Mouse (Mus musculus) CH12.LX (cell line): ENCODE data around the gene Nrxn3.

Source experiments
- CTCF ChIP-seq, 2 experiments: IDR thresholded peaks in 1 of 2; conservative IDR thresholded peaks in 1 of 2; 2 replicates each; pipeline ENCODE4 v1.5.1; 2011 to 2012; ENCODE audit warnings: low read depth in 2 of 2, low read length in 2 of 2, improper control_type of control experiment in 1 of 2, inconsistent platforms in 1 of 2, mild to moderate bottlenecking in 1 of 2, moderate library complexity in 1 of 2
- E2F4 ChIP-seq: IDR thresholded peaks from 2 replicates; pipeline ENCODE4 v1.6.1; 2011; ENCODE audit warnings: low read depth, low read length, improper control_type of control experiment; ENCODE audit not compliant: insufficient replicate concordance
- HCFC1 ChIP-seq: IDR thresholded peaks from 2 replicates; pipeline ENCODE4 v1.6.1; 2012; ENCODE audit warnings: low read depth, mild to moderate bottlenecking, inconsistent platforms, low read length, improper control_type of control experiment
- KAT2A ChIP-seq: IDR thresholded peaks from 2 replicates; pipeline ENCODE4 v1.6.1; 2012; ENCODE audit warnings: low read length, improper control_type of control experiment, inconsistent platforms; ENCODE audit not compliant: insufficient replicate concordance
- MAX ChIP-seq: IDR thresholded peaks from 2 replicates; pipeline ENCODE4 v1.6.1; 2011; ENCODE audit warnings: low read length, improper control_type of control experiment
- MAZ ChIP-seq: IDR thresholded peaks from 2 replicates; pipeline ENCODE4 v1.6.1; 2012; ENCODE audit warnings: low read depth, mild to moderate bottlenecking, inconsistent platforms, low read length, improper control_type of control experiment, moderate library complexity
- NRF1 ChIP-seq: IDR thresholded peaks from 2 replicates; pipeline ENCODE4 v1.6.1; 2014; ENCODE audit warnings: low read depth, mild to moderate bottlenecking, inconsistent platforms, low read length, improper control_type of control experiment, moderate library complexity
- PAX5 ChIP-seq: IDR thresholded peaks from 2 replicates; pipeline ENCODE4 v1.6.1; 2012; ENCODE audit warnings: low read length, inconsistent platforms, mixed read lengths
- POLR2A ChIP-seq: IDR thresholded peaks from 2 replicates; pipeline ENCODE4 v1.6.1; 2011; ENCODE audit warnings: low read depth, mild to moderate bottlenecking, improper control_type of control experiment, low read length
- UBTF ChIP-seq: IDR thresholded peaks from 2 replicates; pipeline ENCODE4 v1.6.1; 2012; ENCODE audit warnings: low read depth, mild to moderate bottlenecking, inconsistent platforms, low read length, improper control_type of control experiment, moderate library complexity
- USF1 ChIP-seq: IDR thresholded peaks from 2 replicates; pipeline ENCODE4 v1.6.1; 2014; ENCODE audit warnings: low read depth, mild to moderate bottlenecking, inconsistent platforms, low read length, improper control_type of control experiment
- ZKSCAN1 ChIP-seq: IDR thresholded peaks from 2 replicates; pipeline ENCODE4 v1.6.1; 2012; ENCODE audit warnings: low read depth, inconsistent platforms, low read length, improper control_type of control experiment, borderline replicate concordance
- ZNF384 ChIP-seq: IDR thresholded peaks from 2 replicates; pipeline ENCODE4 v1.6.1; 2012; ENCODE audit warnings: low read depth, low read length, improper control_type of control experiment, inconsistent platforms

- TF ChIP-seq UBTF, result no peak
- no peak for TF ChIP-seq HCFC1
- TF ChIP-seq CTCF (conservative IDR thresholded peaks at IDR 0.05 in 1 of 2, IDR thresholded peaks at IDR 0.05 in 1 of 2; ENCODE audit: low read depth in 2 of 2, low read length in 2 of 2), result no peak
- TF ChIP-seq NRF1, result no peak
- TF ChIP-seq ZNF384, result no peak
- TF ChIP-seq POLR2A, result no peak
- no peak for TF ChIP-seq E2F4
- TF ChIP-seq ZKSCAN1, result no peak
- no peak for TF ChIP-seq PAX5
- TF ChIP-seq MAZ, result no peak
- no peak for TF ChIP-seq USF1
- no peak for TF ChIP-seq MAX
- TF ChIP-seq KAT2A, result no peak
Measured at GRCm38 (mm10) chr12:89109779-89110335, 387.2 kb downstream of the Nrxn3 start.
